Mouse (Mus musculus) right cerebral cortex, postnatal 25 days (tissue): Measurements from ENCODE around the gene Babam2.

ENCODE experiments used
- DNase-seq: peaks from one replicate; pipeline ENCODE4 v3.0.0; 2022

Gene Babam2

DNA sequence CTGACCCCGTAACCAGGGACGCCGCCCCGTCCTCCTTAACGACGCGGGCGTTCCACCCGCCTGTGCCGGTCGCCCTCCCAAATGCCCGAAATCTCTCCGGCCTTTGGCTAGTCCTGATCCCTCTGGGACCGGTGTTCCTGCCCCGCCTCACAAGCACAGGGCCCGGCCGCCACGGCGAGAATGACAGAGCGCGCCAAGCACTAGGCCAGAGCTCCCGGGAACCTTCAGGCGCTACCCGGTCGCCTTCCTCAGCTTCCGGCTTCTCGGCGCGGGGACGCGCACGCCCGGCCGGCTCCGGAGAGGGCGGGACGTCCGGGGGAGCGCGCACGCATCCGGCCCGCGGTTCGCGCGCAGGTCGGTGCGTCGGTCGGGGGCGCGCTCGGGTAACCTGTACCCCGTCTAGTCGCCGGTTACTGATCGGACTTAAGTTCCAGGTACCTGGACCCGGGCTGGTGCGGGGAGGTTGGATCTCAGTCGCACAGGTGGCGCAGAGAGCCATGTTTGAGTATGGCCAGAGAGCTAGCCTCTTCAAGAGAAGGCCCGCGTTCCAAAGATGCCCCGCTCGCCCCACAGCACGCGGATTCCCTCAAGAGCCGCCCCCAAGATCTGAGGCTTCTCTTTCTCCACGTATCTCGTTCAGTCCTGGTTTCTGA lies at the start of gene Babam2:
Babam2 (plus strand) TSS at position 41 of the 653 bp plus-strand sequence.
- peak; percentile 93 for DNase-seq

- DNase-seq: no peak
Measured at GRCm38 (mm10) chr5:31650518-31651288, 46.8 kb upstream of the Babam2 start.

DNA sequence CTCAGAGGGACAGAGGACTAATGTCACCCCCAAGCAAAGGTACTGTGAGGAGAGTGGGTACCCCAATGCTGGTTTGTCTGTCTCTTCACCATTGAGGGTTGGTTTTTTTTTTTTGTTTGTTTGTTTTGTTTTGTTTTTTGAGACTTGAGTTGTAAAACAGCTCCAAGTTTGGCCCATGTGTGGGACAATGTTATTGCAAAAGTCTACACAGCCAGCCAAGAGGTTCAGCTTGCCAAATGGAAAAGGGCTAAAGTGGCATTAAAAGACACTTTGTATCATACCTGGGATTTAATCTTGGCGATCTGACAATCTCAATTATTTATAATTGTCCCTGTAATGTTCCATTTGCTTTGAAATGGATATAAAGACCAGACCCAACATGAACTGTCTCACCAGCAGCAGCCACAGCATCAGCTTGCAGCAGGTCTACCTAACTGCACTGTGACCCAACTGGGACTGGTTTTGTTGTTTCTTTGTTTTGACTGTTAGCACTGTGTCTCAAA lies 41.7 kb upstream of the Babam2 start:
- no peak for DNase-seq

DNA sequence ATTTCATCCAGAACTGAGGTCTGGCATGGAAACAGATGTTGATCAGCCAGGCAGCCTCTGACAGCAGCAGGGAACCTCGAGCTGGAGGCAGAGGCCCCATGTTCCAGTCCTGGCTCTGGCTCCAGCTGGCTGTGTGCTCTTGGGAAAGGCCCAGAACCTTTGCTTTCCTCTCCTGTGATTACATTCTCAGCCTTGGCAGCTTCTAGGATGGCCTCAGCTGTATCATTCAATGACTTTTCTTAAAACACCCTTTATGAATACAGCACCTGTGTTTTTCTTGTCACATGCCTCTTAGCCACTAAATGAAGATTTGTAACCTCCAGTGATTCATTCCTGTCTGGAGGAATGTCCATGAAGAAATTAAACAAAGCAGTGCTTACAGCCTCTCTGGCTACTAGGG lies 31.3 kb upstream of the Babam2 start:
- DNase-seq: no peak

DNA sequence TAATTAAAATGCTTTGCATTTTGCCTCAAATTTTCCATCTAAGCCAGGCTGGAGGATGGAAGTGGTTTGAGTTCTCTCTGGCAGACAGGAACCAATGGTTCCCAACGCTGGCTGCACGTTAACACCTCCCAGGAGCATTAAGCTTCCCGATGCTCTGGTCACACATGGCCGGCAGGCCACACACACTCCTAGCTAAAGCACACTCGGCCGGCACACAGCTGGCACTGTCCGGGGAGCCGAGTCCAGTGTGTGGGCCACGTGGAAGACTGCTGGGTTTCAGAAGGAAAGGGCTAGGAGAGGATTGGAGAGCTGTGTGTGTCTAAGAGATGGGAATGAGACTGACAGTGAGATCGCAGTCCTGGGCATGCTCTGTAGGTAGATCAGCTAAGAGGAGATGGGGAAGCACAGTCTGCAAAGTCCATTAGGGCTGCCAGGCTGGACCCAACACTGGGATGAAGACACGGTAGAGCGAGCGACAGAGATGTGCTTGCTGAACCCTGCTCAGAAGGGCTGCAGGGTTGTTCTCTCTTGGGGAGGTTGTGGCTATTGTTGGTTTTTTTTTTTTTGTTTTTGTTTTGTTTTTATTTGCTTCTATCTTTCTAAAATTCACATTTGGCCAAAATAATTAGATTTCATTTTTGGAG lies 29.0 kb upstream of the Babam2 start:
- no peak for DNase-seq

- no peak for DNase-seq
Measured at GRCm38 (mm10) chr5:31669984-31670383, 27.5 kb upstream of the Babam2 start.

DNA sequence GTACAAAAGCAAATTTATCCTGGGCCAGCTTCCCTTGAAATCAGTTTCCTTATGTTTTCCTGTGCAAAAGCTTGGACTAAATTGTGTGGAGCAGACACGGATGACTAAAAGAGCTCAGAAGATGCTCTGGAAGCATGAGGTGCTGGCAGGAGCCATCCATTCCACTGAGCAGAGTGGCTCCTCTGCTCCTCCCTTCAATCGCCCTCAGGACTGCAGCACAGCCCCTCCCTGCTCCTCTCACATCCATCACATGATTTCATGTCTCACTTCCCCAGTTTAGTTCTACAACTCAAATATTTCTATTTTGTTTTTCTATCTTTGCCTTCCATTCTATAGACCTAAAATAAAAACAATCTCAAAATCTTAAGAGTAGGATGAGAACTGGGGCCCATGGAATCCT lies 26.3 kb upstream of the Babam2 start:
- DNase-seq: no peak

- DNase-seq: no peak
Measured at GRCm38 (mm10) chr5:31673431-31673830, 24.1 kb upstream of the Babam2 start.

DNA sequence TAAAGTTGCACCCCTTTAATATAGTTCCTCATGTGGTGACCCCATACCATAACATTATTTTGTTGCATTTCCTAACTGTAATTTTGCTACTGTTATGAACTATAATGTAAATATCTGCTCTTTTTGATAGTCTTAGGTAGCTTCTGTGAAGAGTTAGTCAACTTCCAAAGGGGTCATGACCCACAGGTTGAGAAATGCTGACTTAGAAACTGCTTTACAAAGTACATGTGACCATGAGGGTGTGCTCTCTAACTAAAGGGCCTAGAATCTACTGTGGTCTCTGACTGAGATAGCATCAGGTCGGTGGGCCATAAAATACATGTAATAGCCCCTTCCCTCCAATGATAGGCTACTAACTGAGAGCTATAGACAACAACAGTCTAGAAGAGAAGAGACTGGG lies 19.5 kb upstream of the Babam2 start:
- DNase-seq: no peak

GRCm38 (mm10) chr5:31680183-31680582 lies 17.3 kb upstream of the Babam2 start:
- DNase-seq: no peak

DNA sequence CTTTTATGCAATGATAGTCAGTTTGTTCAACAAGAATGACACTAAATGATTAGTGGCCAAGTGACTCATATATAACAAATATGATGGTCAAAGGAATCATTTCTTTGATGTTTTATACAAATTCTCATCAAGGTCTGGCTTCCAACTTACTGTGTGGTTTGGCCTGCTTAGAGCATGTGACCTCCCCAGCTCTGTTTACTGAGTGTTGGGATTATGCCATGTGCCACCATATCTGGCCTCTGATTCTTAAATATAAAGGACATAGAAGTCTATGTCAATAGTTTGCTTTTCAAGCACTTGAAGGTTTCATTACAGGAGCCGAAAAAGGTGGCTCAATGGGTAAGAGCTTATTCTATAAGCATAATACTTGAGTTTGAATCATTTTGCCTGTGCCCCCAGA lies 15.2 kb upstream of the Babam2 start:
- no peak for DNase-seq

DNA sequence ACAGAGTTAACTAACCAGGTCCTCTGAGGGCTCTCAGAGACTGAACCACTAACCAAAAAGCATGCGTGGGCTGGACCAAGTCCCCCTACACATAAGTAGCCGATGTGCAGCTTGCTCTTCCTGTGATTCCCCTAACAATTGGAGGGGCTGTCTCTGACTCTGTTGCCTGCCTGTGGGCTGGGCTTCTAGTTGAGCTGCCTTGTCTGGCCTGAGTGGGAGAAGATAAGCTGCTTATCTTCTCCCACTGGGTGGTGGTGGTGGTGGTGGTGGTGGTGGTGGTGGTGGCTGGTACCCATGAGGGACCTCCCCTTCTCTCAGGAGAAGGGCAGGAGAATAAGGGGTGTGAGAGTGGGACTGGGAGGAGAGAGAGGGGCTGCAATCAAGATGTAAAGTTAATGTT lies 11.4 kb upstream of the Babam2 start:
- no peak for DNase-seq

- DNase-seq: no peak
Measured at GRCm38 (mm10) chr5:31687972-31688371, 9.5 kb upstream of the Babam2 start.

GRCm38 (mm10) chr5:31693191-31693590 lies 4.3 kb upstream of the Babam2 start:
- no peak for DNase-seq

DNA sequence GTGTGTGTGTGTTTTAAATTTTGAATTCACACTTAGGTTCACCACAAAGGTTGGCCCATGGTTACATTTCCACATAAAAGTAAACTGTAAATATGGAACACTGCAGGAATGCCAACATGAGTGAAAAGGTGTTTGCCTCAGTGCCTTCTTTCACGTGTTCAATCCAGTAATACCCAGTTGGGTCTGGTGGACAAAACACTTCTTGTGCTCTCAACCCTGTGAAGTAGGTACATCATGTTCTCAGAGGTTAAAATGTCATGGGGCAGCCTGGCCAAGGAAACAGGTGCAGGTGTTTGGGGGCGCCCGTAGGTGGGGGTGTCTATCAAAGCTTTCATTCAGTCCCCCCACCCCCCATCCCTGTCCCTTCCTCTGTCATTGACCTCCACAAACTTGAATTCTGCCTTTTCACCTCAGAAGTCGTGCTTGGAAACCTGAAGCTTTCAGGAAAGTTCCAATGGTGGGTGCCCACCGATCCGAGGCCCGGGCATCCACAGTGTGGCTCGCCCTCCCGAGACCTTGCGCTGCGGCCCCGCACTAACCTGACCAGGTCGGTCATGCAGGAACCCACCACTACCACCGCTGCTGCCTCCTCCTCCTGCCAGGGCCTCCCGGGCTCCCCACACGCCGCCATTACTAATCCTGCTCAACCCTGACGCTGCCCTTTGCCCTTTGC lies 377 bp upstream of the Babam2 start, which contains the start of gene Rbks:
Rbks (minus strand) TSS at position 657 of the 673 bp plus-strand sequence.
- no peak for DNase-seq

GRCm38 (mm10) chr5:31698297-31698726 lies 828 bp downstream of the Babam2 start:
- DNase-seq: peak; percentile 85

DNA sequence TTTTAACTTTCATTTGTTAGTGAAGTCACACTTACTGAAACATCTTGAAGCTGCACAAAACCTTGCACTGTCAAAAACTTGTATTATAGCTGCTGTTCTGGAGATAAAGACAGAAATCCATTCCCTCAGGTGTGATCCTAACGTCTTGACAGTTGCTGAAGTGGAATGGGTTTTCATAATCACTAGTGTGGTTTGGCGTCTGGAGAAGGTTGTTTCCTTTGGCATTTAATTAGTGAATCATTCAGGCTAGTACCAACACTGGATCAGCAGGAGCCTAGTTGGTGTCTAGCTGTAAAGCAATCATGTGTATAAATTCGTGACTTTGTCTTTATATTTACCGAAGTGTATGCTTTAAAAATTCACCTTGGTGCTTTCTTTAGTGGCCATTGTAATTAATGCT lies 1.4 kb downstream of the Babam2 start:
- no peak for DNase-seq

- no peak for DNase-seq
Measured at GRCm38 (mm10) chr5:31699397-31699796, 1.9 kb downstream of the Babam2 start.

- DNase-seq: peak; percentile 57
Measured at GRCm38 (mm10) chr5:31704971-31705370, 7.5 kb downstream of the Babam2 start.

GRCm38 (mm10) chr5:31706826-31707225 lies 9.3 kb downstream of the Babam2 start:
- no peak for DNase-seq

- no peak for DNase-seq
Measured at GRCm38 (mm10) chr5:31709389-31709788, 11.9 kb downstream of the Babam2 start.

DNA sequence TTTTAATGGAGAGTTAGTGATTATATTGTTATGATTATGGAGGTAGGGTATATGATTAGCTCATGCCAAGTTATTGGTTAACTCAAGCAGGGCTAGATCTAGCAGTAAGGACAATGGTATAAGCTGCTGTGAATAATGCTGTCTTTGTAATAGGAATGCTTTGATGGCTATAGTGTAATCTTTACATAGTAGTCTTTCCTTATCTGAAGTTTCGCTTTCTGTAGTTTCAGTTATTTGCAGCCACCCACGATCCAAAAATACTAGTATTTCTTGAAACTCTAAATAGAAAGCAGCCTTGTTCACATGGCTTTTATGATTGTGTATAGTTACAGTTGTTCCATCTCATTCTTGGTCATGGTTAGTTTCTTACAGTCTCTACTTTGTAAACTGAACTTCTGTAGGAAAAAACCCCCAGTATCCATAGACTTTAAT lies 15.8 kb downstream of the Babam2 start:
- DNase-seq: no peak

- no peak for DNase-seq
Measured at GRCm38 (mm10) chr5:31713841-31714264, 16.4 kb downstream of the Babam2 start.
